In genomic region chr19:42676931-42677330, GRCm38 (mm10) we compare ENCODE assay signal across 18 mouse cellular contexts.
"Had no signal": no experiment of that assay in that cellular context is flagged by ENCODE, and none has a peak within 500 bp of the region (broad histone marks: within the 10 kb centered on the region; RNA-seq: fewer than 3 reads in every experiment).

No protein-coding gene starts in this region.

- ATAC-seq: midbrain, embryonic 16.5 days had no signal

- H3K9ac ChIP-seq: liver, embryonic 14.5 days; midbrain, embryonic 12.5 days; neural tube, embryonic 13.5 days; neural tube, embryonic 15.5 days had no signal

- H3K36me3 ChIP-seq: midbrain, embryonic 10.5 days; midbrain, embryonic 12.5 days; neural tube, embryonic 13.5 days; neural tube, embryonic 15.5 days had no signal

- H3K9me3 ChIP-seq: midbrain, embryonic 10.5 days; midbrain, embryonic 12.5 days; neural tube, embryonic 13.5 days; neural tube, embryonic 15.5 days had no signal

- H3K4me3 ChIP-seq: midbrain, embryonic 10.5 days; midbrain, embryonic 12.5 days; myocyte; neural tube, embryonic 13.5 days; neural tube, embryonic 15.5 days had no signal

- DNase-seq: lung, adult 2 months; lung, postnatal 4 days; midbrain, embryonic 14.5 days; retina, postnatal 1 day; right cerebral cortex, adult 18-20 months; right cerebral cortex, postnatal 25 days; right cerebral cortex, postnatal 4 days; spleen, adult 18-20 months; thymus, adult 18-20 months; thymus, postnatal 25 days; thymus, postnatal 4 days had no signal

- H3K27ac ChIP-seq: liver, embryonic 14.5 days; midbrain, embryonic 10.5 days; midbrain, embryonic 12.5 days; neural tube, embryonic 13.5 days; neural tube, embryonic 15.5 days had no signal

- H3K4me2 ChIP-seq: midbrain, embryonic 12.5 days; neural tube, embryonic 13.5 days; neural tube, embryonic 15.5 days had no signal
